Comparison of ENCODE assay signal across 8 mouse cellular contexts in the genomic region with DNA sequence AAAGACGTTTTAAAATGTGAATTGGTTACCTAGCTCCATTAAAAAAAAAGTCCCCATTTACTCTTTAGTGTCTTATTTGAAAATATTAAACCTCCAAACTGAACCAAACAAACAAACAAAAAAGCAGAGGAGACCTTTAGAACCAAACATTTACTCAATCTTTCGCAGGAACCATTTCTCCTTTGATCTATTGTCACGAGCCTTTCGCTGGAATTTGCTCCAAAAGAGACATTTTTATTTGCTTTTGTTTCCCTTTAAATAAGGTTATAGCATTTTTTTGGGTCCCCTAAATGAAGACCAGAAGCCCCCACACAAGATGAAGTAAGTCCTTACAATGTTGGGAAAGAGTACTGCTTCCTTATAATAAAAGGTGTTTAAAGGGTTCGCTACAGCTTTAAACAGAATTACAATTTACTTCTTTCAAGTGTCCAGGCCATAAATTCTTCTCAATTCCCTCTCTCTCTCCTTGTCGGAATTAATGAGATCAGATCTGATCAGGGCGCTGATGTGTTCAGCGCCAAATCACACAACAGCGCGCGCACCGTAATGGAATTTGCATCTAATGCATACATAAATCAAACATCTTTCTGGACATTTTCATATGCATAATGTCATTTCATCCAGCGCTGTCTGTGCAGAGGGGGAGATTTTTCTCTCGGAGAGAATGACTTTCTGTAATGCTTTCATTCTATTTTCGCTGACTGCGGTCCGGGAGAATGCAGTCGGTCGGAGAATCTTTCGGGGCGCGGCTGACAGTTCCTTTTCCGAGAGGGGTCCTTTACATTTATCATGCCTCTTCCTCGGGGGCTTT.
A peak's percentile ranks its signal among the peaks of the same experiment; 100 is the strongest.
DNase-seq lines count a peak whose midpoint lies in the region; ATAC-seq lines count a peak whose summit lies in the region.

No protein-coding gene starts in this region.

- no peak overlapping the region for H3K27ac ChIP-seq in heart, embryonic 12.5 days (ENCODE audit: poor library complexity, severe bottlenecking)
- peak overlapping the region; percentile 76 for H3K27ac ChIP-seq in hindbrain, embryonic 13.5 days
- H3K27ac ChIP-seq in midbrain, embryonic 11.5 days (ENCODE audit: low read depth, low read length), result no peak overlapping the region

- peaks cover 13% of the 10 kb centered on the region for H3K4me1 ChIP-seq in heart, embryonic 12.5 days (replicated peaks)
- H3K4me1 ChIP-seq in hindbrain, embryonic 13.5 days (replicated peaks), result peaks cover 71% of the 10 kb centered on the region
- H3K4me1 ChIP-seq in midbrain, embryonic 11.5 days (ENCODE audit: control insufficient read depth, insufficient read depth, low read length), result peaks cover 58% of the 10 kb centered on the region

- WGBS in heart, embryonic 12.5 days, result 1% methylated on average over 24 of the region's 24 CpGs
- WGBS in hindbrain, embryonic 13.5 days, result 1% methylated on average over 24 of the region's 24 CpGs
- under 1% methylated on average over 24 of the region's 24 CpGs for WGBS in midbrain, embryonic 11.5 days

- peak overlapping the region; percentile 56 for H3K4me2 ChIP-seq in heart, embryonic 12.5 days
- H3K4me2 ChIP-seq in hindbrain, embryonic 13.5 days, result peak overlapping the region; percentile 57
- H3K4me2 ChIP-seq in midbrain, embryonic 11.5 days, result peak overlapping the region; percentile 57

- no peaks in the 10 kb centered on the region for H3K36me3 ChIP-seq in heart, embryonic 12.5 days
- H3K36me3 ChIP-seq in hindbrain, embryonic 13.5 days, result no peaks in the 10 kb centered on the region
- no peaks in the 10 kb centered on the region for H3K36me3 ChIP-seq in midbrain, embryonic 11.5 days (ENCODE audit: control insufficient read depth, insufficient read depth, low read length)

- no peak for ATAC-seq in heart, embryonic 12.5 days (ENCODE audit: insufficient number of reproducible peaks, low FRiP score)
- 0 out of 2 replicates have a peak, but pooled peaks have one; percentile 26 for ATAC-seq in hindbrain, embryonic 13.5 days (ENCODE audit: low FRiP score)
- peak; percentile 33; the same call in 1 of the 2 replicates for ATAC-seq in midbrain, embryonic 11.5 days (ENCODE audit: low FRiP score)

- H3K9me3 ChIP-seq in heart, embryonic 12.5 days (replicated peaks), result no peaks in the 10 kb centered on the region
- H3K9me3 ChIP-seq in hindbrain, embryonic 13.5 days, result no peaks in the 10 kb centered on the region
- H3K9me3 ChIP-seq in midbrain, embryonic 11.5 days (ENCODE audit: control insufficient read depth, low read length), result no peaks in the 10 kb centered on the region

- no peak overlapping the region for H3K9ac ChIP-seq in heart, embryonic 12.5 days
- H3K9ac ChIP-seq in hindbrain, embryonic 13.5 days, result peak overlapping the region; percentile 35; the same call in 1 of the 2 replicates
- H3K9ac ChIP-seq in midbrain, embryonic 11.5 days (ENCODE audit: low read length), result no peak overlapping the region

- H3K4me3 ChIP-seq in heart, embryonic 12.5 days, result peak overlapping the region; percentile 29
- H3K4me3 ChIP-seq in hindbrain, embryonic 13.5 days, result peak overlapping the region; percentile 29
- peak overlapping the region; percentile 26 for H3K4me3 ChIP-seq in midbrain, embryonic 11.5 days (ENCODE audit: low read depth, low read length)

- H3K27me3 ChIP-seq in heart, embryonic 12.5 days (replicated peaks), result peaks cover 62% of the 10 kb centered on the region
- H3K27me3 ChIP-seq in hindbrain, embryonic 13.5 days, result peaks cover 42% of the 10 kb centered on the region
- H3K27me3 ChIP-seq in midbrain, embryonic 11.5 days (ENCODE audit: control insufficient read depth, insufficient read depth, low read length), result peaks cover 10% of the 10 kb centered on the region

- no peak for DNase-seq in heart, adult 9 months (ENCODE audit: low spot score in 2 of 2)
- DNase-seq in embryo, embryonic 10 days (ENCODE audit: low spot score), result peak; percentile 48
- peak; percentile 95 for DNase-seq in midbrain, embryonic 11.5 days (ENCODE audit: low spot score, missing footprints)
- no peak for DNase-seq in thymus, postnatal 36 days
- no peak for DNase-seq in thymus, postnatal 4 days
- no peak for DNase-seq in lung, postnatal 4 days

Comparison
In these comparisons a context has a peak if more than half of its experiments do, and no peak if none do; other contexts are left out.
1. DNase-seq: peak in embryo, embryonic 10 days (single experiment) and midbrain, embryonic 11.5 days (single experiment); none in heart, adult 9 months (0 of 2), thymus, postnatal 36 days (0 of 2), thymus, postnatal 4 days (single experiment) and lung, postnatal 4 days (0 of 2).
2. Peak in every context shown above with its lines, with median percentiles within 50 percentile points of each other: H3K4me2 ChIP-seq and H3K4me3 ChIP-seq.